9 mouse cellular contexts compared by ENCODE assay signal in genomic region chr3:87089694-87090565, GRCm38 (mm10).
DNase-seq lines count a peak whose midpoint lies in the region; ATAC-seq lines count a peak whose summit lies in the region.
"Had no signal": no experiment of that assay in that cellular context is flagged by ENCODE, and none has a peak within 500 bp of the region (broad histone marks: within the 10 kb centered on the region; RNA-seq: fewer than 3 reads in every experiment).

No protein-coding gene starts in this region.

- H3K9ac ChIP-seq in limb, embryonic 12.5 days (replicated peaks) = no peak overlapping the region
- no peak overlapping the region for H3K9ac ChIP-seq in midbrain, embryonic 16.5 days (ENCODE audit: low read depth, low read length)
- no peak overlapping the region for H3K9ac ChIP-seq in stomach, embryonic 14.5 days (replicated peaks; ENCODE audit: low read depth, low read length)
- H3K9ac ChIP-seq: embryonic facial prominence, embryonic 13.5 days had no signal

- H3K27me3 ChIP-seq in limb, embryonic 12.5 days = no peaks in the 10 kb centered on the region
- H3K27me3 ChIP-seq in midbrain, embryonic 16.5 days (ENCODE audit: control insufficient read depth, insufficient read depth, low read depth, low read length) = no peaks in the 10 kb centered on the region
- no peaks in the 10 kb centered on the region for H3K27me3 ChIP-seq in stomach, embryonic 14.5 days (ENCODE audit: control insufficient read depth, insufficient read depth, low read length)
- H3K27me3 ChIP-seq: embryonic facial prominence, embryonic 13.5 days had no signal

- no peak overlapping the region for H3K4me3 ChIP-seq in limb, embryonic 12.5 days (replicated peaks)
- H3K4me3 ChIP-seq in midbrain, embryonic 16.5 days (ENCODE audit: low read depth, low read length) = no peak overlapping the region
- H3K4me3 ChIP-seq in stomach, embryonic 14.5 days (ENCODE audit: low read depth, low read length) = no peak overlapping the region
- H3K4me3 ChIP-seq: embryonic facial prominence, embryonic 13.5 days had no signal

- peaks cover 91% of the 10 kb centered on the region for H3K36me3 ChIP-seq in limb, embryonic 12.5 days
- peaks cover 2% of the 10 kb centered on the region for H3K36me3 ChIP-seq in midbrain, embryonic 16.5 days (ENCODE audit: control insufficient read depth, insufficient read depth, low read length)
- peaks cover 35% of the 10 kb centered on the region for H3K36me3 ChIP-seq in stomach, embryonic 14.5 days (ENCODE audit: control insufficient read depth, insufficient read depth, low read length)

- H3K4me1 ChIP-seq in limb, embryonic 12.5 days (replicated peaks) = peaks cover 7% of the 10 kb centered on the region; the same call in 1 of the 2 replicates
- no peaks in the 10 kb centered on the region for H3K4me1 ChIP-seq in midbrain, embryonic 16.5 days (ENCODE audit: control insufficient read depth, insufficient read depth, low read length)
- no peaks in the 10 kb centered on the region for H3K4me1 ChIP-seq in stomach, embryonic 14.5 days (ENCODE audit: control insufficient read depth, insufficient read depth, low read length)

- 75% methylated on average over 13 of the region's 13 CpGs for WGBS in limb, embryonic 12.5 days
- 77% methylated on average over 13 of the region's 13 CpGs for WGBS in midbrain, embryonic 16.5 days
- 77% methylated on average over 13 of the region's 13 CpGs for WGBS in stomach, embryonic 14.5 days

- ATAC-seq in granulocyte monocyte progenitor cell, adult 5-6 weeks (replicated peaks; ENCODE audit: poor library complexity, severe bottlenecking) = peak; percentile 89
- ATAC-seq in limb, embryonic 12.5 days (ENCODE audit: insufficient number of reproducible peaks, insufficient read depth, low FRiP score, low TSS enrichment, low read depth) = peak; percentile 77
- ATAC-seq in midbrain, embryonic 16.5 days = peak; percentile 90
- peak; percentile 57; the same call in 1 of the 2 replicates for ATAC-seq in stomach, embryonic 14.5 days (ENCODE audit: insufficient number of reproducible peaks, insufficient read depth, low FRiP score, low read depth)

- no peak overlapping the region for H3K27ac ChIP-seq in limb, embryonic 12.5 days
- no peak overlapping the region for H3K27ac ChIP-seq in midbrain, embryonic 16.5 days (ENCODE audit: low read length)
- H3K27ac ChIP-seq in stomach, embryonic 14.5 days (ENCODE audit: low read length) = no peak overlapping the region

- no peaks in the 10 kb centered on the region for H3K9me3 ChIP-seq in limb, embryonic 12.5 days
- no peaks in the 10 kb centered on the region for H3K9me3 ChIP-seq in midbrain, embryonic 16.5 days (replicated peaks; ENCODE audit: control insufficient read depth, low read length, poor library complexity, severe bottlenecking)
- H3K9me3 ChIP-seq in stomach, embryonic 14.5 days (ENCODE audit: control insufficient read depth, low read depth, low read length) = no peaks in the 10 kb centered on the region
- H3K9me3 ChIP-seq: embryonic facial prominence, embryonic 13.5 days had no signal

- peak; percentile 93 for DNase-seq in 3T3-L1 (ENCODE audit: low read depth, low spot score)
- DNase-seq in adrenal gland, adult (ENCODE audit: inconsistent age in 2 of 2, low spot score in 1 of 2) = peak; percentile 54 to 92
- peak; percentile 79 for DNase-seq in embryo, embryonic 11 days
- peak; percentile 36 to 48 for DNase-seq in kidney, adult 8-10 months

- no peak overlapping the region for H3K4me2 ChIP-seq in limb, embryonic 12.5 days
- H3K4me2 ChIP-seq in midbrain, embryonic 16.5 days (ENCODE audit: low read length) = no peak overlapping the region
- no peak overlapping the region for H3K4me2 ChIP-seq in stomach, embryonic 14.5 days (replicated peaks; ENCODE audit: low read depth, low read length)
- H3K4me2 ChIP-seq: embryonic facial prominence, embryonic 13.5 days had no signal

Comparison
In these comparisons a context has a peak if more than half of its experiments do, and no peak if none do; other contexts are left out.
1. DNase-seq: peak in every context shown above with its lines; median percentile 93 in 3T3-L1; 79 in embryo, embryonic 11 days; 73 in adrenal gland, adult; 42 in kidney, adult 8-10 months.